Mouse (Mus musculus) lung, postnatal 14 days (tissue): Measurements from ENCODE around the gene Stx18.

ENCODE experiments used
- DNase-seq: peaks from one replicate; pipeline ENCODE4 v3.0.0; 2021

Gene Stx18

GRCm38 (mm10) chr5:38137163-38137562, 98.6 kb downstream of the Stx18 start:
- no peak for DNase-seq

GRCm38 (mm10) chr5:38140893-38141292, 102.4 kb downstream of the Stx18 start:
- no peak for DNase-seq

- DNase-seq = peak; percentile 61
Measured at GRCm38 (mm10) chr5:38146524-38146923, 108.0 kb downstream of the Stx18 start.

GRCm38 (mm10) chr5:38151264-38151663, 112.7 kb downstream of the Stx18 start:
- DNase-seq = no peak

GRCm38 (mm10) chr5:38152201-38153108, 113.9 kb downstream of the Stx18 start:
- no peak for DNase-seq

DNA sequence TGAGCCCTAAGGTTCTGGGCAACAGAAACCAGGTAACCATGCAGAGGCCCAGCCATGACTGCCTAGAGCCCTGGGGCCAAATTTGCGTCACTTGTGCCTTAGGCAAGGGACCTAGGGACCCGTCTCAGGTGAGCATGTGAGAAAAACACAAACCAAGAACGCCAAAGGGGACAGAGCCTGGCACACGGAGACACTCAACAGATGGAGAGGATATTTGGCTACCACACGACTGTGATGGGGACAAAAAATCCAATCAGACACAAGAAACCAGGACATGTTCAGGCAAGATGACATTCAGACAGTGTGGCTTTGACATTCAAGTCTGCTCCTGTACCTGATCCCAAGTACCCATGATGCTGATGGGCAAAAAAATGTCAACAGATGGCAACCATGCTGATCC, 115.1 kb downstream of the Stx18 start:
- no peak for DNase-seq

GRCm38 (mm10) chr5:38157481-38158020, 119.0 kb downstream of the Stx18 start:
- DNase-seq = no peak

DNA sequence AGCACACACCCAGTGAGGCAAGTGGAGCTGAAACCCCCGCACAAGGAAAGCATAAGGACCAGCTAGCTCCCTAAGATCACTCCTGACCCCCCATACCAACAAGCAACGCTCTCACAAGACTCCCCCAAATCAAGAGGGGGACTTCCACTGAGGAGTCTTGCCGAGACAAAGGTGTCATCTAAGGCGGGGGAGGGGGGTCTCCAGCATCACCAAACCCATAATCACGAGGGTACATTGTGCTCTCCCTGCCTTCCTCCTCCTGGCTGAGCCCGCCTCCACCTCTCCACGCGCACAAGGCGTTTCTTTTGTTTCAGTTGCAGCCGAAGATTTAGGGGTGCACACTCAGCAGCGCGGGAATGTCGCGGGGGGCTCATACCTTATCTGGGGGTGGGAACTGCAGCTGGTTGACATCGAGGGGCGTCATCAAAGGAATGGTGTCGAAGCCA, 120.0 kb downstream of the Stx18 start:
- no peak for DNase-seq

DNA sequence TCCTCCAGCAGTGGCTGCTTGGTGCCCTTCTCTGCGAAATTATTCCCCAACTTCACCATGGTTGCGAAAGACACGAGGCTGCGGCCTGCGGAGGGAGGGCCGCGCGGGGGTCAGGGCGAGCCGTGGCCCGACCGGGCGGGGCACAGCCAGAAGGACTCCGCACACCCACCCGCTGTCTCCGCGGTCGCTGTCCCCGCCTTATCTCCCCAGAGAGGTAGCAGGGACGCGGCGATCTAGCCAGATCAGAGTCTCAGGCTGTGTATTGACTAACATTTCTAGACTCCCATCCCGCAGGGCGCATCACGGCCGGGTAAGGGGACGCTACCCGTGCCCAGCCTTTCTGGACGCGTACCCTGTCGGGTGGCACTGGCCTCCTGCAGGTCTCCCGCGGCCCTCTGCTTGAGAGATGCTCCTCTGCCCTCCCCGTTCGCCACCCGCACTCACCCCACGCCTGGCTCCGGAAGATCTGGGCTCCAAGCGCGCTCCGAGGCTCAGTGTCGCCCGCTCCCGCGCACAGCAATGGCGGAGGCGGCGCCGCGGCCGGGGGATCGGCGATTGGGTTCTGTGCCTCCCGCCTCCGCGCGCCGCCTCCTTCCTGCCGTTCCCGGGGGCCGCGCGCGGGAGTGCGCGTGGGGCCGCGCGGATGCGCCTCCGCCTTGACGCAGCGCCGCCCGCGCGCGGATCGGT, 120.5 kb downstream of the Stx18 start:
- DNase-seq = peak; percentile 72

GRCm38 (mm10) chr5:38159634-38160413, 121.3 kb downstream of the Stx18 start, which contains the start of gene Nsg1:
Gene Nsg1 (minus strand): TSS chr5:38159907.
- no peak for DNase-seq

GRCm38 (mm10) chr5:38168497-38168896, 130.0 kb downstream of the Stx18 start:
- DNase-seq = no peak

DNA sequence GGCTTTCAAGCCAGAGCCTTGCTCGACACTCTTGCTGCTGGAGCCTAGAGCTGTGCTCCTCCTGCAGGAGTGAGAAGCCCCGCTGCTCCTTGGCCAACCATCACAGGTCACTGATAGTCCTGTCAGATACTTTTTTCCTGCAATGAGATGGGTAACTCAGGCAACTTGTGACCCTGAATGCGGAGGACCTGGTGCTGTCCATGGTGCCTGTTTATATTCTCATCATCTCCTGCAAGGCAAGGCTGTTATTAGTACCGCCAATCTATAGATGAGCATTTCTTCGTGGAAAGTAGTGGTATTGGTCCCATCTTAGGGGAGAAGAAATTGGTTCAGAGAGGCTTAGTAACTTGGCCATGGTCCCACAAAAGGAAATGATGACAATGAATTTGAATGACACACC, 135.2 kb downstream of the Stx18 start:
- DNase-seq = no peak

- no peak for DNase-seq
Measured at GRCm38 (mm10) chr5:38174256-38174912, 135.8 kb downstream of the Stx18 start.

DNA sequence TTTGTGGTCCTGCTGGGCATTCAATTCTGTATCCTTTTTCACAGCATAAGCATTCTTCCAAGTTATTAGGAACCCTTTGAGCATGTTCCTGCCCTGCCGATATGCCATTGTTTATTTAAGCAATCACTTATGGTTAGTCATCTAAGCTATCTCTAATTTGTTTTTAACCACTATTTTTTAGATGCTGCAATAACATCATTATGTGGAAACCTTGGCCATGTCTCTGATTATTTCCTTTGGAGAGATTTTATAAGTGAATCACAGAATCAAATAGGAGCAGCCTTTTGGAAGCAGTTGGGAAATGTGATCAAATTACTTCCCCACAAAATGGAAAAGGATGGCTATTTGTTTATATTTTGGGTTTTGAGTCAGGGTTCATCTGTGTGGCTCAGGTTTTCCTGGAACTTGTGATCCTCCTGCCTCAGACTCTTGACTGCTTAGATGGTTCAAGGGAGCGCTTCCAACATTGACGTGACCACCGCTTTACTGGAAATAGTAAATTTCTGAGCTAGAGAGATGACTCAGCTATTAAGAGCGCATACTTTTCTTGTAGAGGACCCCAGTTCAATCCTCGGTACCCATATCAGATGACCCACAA, 146.2 kb downstream of the Stx18 start:
- DNase-seq = no peak

GRCm38 (mm10) chr5:38187006-38187405, 148.5 kb downstream of the Stx18 start:
- DNase-seq = no peak
